Mouse (Mus musculus) brain, adult 2 months (tissue): ENCODE results near the gene Stk39.

Experiments
- DNase-seq: peaks from one replicate; pipeline ENCODE4 v3.0.0; 2011; ENCODE audit warnings: low read depth, low spot score

Stk39 gene

GRCm38 (mm10) chr2:68471759-68472550 is at the start of gene Stk39:
Stk39 (minus strand) TSS chr2:68472268.
- DNase-seq = peak; percentile 84

- DNase-seq = no peak
Measured at GRCm38 (mm10) chr2:68515409-68515808, 43.3 kb upstream of the Stk39 start.

GRCm38 (mm10) chr2:68503202-68503601 is 31.1 kb upstream of the Stk39 start:
- DNase-seq = no peak

- DNase-seq = no peak
Measured at GRCm38 (mm10) chr2:68502734-68503133, 30.7 kb upstream of the Stk39 start.

GRCm38 (mm10) chr2:68502236-68502635 is 30.2 kb upstream of the Stk39 start:
- no peak for DNase-seq

GRCm38 (mm10) chr2:68486275-68486674 is 14.2 kb upstream of the Stk39 start:
- no peak for DNase-seq

- DNase-seq = no peak
Measured at GRCm38 (mm10) chr2:68485141-68485540, 13.1 kb upstream of the Stk39 start.

GRCm38 (mm10) chr2:68482896-68483295 is 10.8 kb upstream of the Stk39 start:
- peak; percentile 57 for DNase-seq

- DNase-seq = peak; percentile 94
Measured at GRCm38 (mm10) chr2:68479823-68480222, 7.8 kb upstream of the Stk39 start.

- no peak for DNase-seq
Measured at GRCm38 (mm10) chr2:68472921-68473320, 853 bp upstream of the Stk39 start.

GRCm38 (mm10) chr2:68472551-68472910 is 463 bp upstream of the Stk39 start:
- no peak for DNase-seq

- peak; percentile 81 for DNase-seq
Measured at GRCm38 (mm10) chr2:68470891-68471758, 943 bp downstream of the Stk39 start.

- no peak for DNase-seq
Measured at GRCm38 (mm10) chr2:68469491-68469890, 2.6 kb downstream of the Stk39 start.

GRCm38 (mm10) chr2:68468698-68469097 is 3.4 kb downstream of the Stk39 start:
- peak; percentile 55 for DNase-seq

GRCm38 (mm10) chr2:68468259-68468658 is 3.8 kb downstream of the Stk39 start:
- no peak for DNase-seq

GRCm38 (mm10) chr2:68467085-68467978 is 4.7 kb downstream of the Stk39 start:
- DNase-seq = no peak

- peak; percentile 96 for DNase-seq
Measured at GRCm38 (mm10) chr2:68466124-68467070, 5.7 kb downstream of the Stk39 start.

GRCm38 (mm10) chr2:68465266-68466123 is 6.6 kb downstream of the Stk39 start:
- no peak for DNase-seq

- DNase-seq = no peak
Measured at GRCm38 (mm10) chr2:68464456-68464855, 7.6 kb downstream of the Stk39 start.

GRCm38 (mm10) chr2:68463801-68464200 is 8.3 kb downstream of the Stk39 start:
- no peak for DNase-seq
